Mouse (Mus musculus): ENCODE data around the gene Gm10974. TPM values are rescaled to one million over a fixed set of nuclear protein-coding genes. Genes with fewer than 3 reads are reported as not detected.
A peak's percentile ranks its signal among the peaks of the same experiment; 100 is the strongest.

The Gm10974 gene
- polyA plus RNA-seq, 1 experiment, result not detected

- H3K4me3 ChIP-seq (ENCODE audit: insufficient read depth, low read depth, low read length), result no peak overlapping the region
- peaks cover 8% of the 10 kb centered on the region; the same call in 1 of the 2 replicates for H3K4me1 ChIP-seq (ENCODE audit: control insufficient read depth, insufficient read depth, insufficient read length, low read length)
- H3K27ac ChIP-seq (replicated peaks; ENCODE audit: low read depth, low read length), result no peak overlapping the region
Observed at GRCm38 (mm10) chr7:66346959-66347663, 18.6 kb upstream of the Gm10974 start.

- peaks cover 6% of the 10 kb centered on the region; the same call in 1 of the 2 replicates for H3K4me1 ChIP-seq (ENCODE audit: control insufficient read depth, insufficient read depth, insufficient read length, low read length)
- no peak overlapping the region for H3K27ac ChIP-seq (replicated peaks; ENCODE audit: low read depth, low read length)
Observed at GRCm38 (mm10) chr7:66348588-66348987, 17.1 kb upstream of the Gm10974 start.

GRCm38 (mm10) chr7:66349670-66350069 lies 16.0 kb upstream of the Gm10974 start:
- peaks cover 3% of the 10 kb centered on the region; the same call in 1 of the 2 replicates for H3K4me1 ChIP-seq (ENCODE audit: control insufficient read depth, insufficient read depth, insufficient read length, low read length)
- no peak overlapping the region for H3K27ac ChIP-seq (replicated peaks; ENCODE audit: low read depth, low read length)
- H3K4me3 ChIP-seq (ENCODE audit: insufficient read depth, low read depth, low read length), result no peak overlapping the region

More at GRCm38 (mm10) chr7:66348588-66348987, 17.1 kb upstream of the Gm10974 start:
- no peak overlapping the region for H3K4me3 ChIP-seq (ENCODE audit: insufficient read depth, low read depth, low read length)

GRCm38 (mm10) chr7:66351074-66351473 lies 14.6 kb upstream of the Gm10974 start:
- Histone ChIP-seq H3K27ac (replicated peaks; ENCODE audit: low read depth, low read length) (no peak overlapping the region), H3K4me1 (ENCODE audit: control insufficient read depth, insufficient read depth, insufficient read length, low read length) (peaks cover 6% of the 10 kb centered on the region; the same call in 1 of the 2 replicates), H3K4me3 (ENCODE audit: insufficient read depth, low read depth, low read length) (no peak overlapping the region)

- H3K4me1 ChIP-seq (ENCODE audit: control insufficient read depth, insufficient read depth, insufficient read length, low read length), result peaks cover 6% of the 10 kb centered on the region; the same call in 1 of the 2 replicates
- no peak overlapping the region for H3K4me3 ChIP-seq (ENCODE audit: insufficient read depth, low read depth, low read length)
- H3K27ac ChIP-seq (replicated peaks; ENCODE audit: low read depth, low read length), result no peak overlapping the region
Observed at GRCm38 (mm10) chr7:66354911-66355310, 10.8 kb upstream of the Gm10974 start.

GRCm38 (mm10) chr7:66355791-66356522 lies 9.7 kb upstream of the Gm10974 start:
- Histone ChIP-seq H3K4me1 (ENCODE audit: control insufficient read depth, insufficient read depth, insufficient read length, low read length) (0 out of 2 replicates have a peak, but pooled peaks cover 6% of the 10 kb centered on the region), H3K4me3 (ENCODE audit: insufficient read depth, low read depth, low read length) (no peak overlapping the region), H3K27ac (replicated peaks; ENCODE audit: low read depth, low read length) (no peak overlapping the region)

GRCm38 (mm10) chr7:66358461-66358860 lies 7.2 kb upstream of the Gm10974 start:
- Histone ChIP-seq H3K4me3 (ENCODE audit: insufficient read depth, low read depth, low read length) (no peak overlapping the region), H3K27ac (replicated peaks; ENCODE audit: low read depth, low read length) (no peak overlapping the region), H3K4me1 (ENCODE audit: control insufficient read depth, insufficient read depth, insufficient read length, low read length) (0 out of 2 replicates have a peak, but pooled peaks cover 6% of the 10 kb centered on the region)

- Histone ChIP-seq H3K4me1 (ENCODE audit: control insufficient read depth, insufficient read depth, insufficient read length, low read length) (0 out of 2 replicates have a peak, but pooled peaks cover 6% of the 10 kb centered on the region), H3K27ac (replicated peaks; ENCODE audit: low read depth, low read length) (no peak overlapping the region), H3K4me3 (ENCODE audit: insufficient read depth, low read depth, low read length) (no peak overlapping the region)
Observed at GRCm38 (mm10) chr7:66359044-66359443, 6.7 kb upstream of the Gm10974 start.

- no peak overlapping the region for H3K27ac ChIP-seq (replicated peaks; ENCODE audit: low read depth, low read length)
- peaks cover 2% of the 10 kb centered on the region; the same call in 1 of the 2 replicates for H3K4me1 ChIP-seq (ENCODE audit: control insufficient read depth, insufficient read depth, insufficient read length, low read length)
- no peak overlapping the region for H3K4me3 ChIP-seq (ENCODE audit: insufficient read depth, low read depth, low read length)
Observed at GRCm38 (mm10) chr7:66364491-66364890, 1.2 kb upstream of the Gm10974 start.

- peaks cover 6% of the 10 kb centered on the region; the same call in 1 of the 2 replicates for H3K4me1 ChIP-seq (ENCODE audit: control insufficient read depth, insufficient read depth, insufficient read length, low read length)
- H3K4me3 ChIP-seq (ENCODE audit: insufficient read depth, low read depth, low read length), result no peak overlapping the region
- 0 out of 2 replicates have a peak overlapping the region, but pooled peaks have one; percentile 7 for H3K27ac ChIP-seq (replicated peaks; ENCODE audit: low read depth, low read length)
Observed at GRCm38 (mm10) chr7:66365411-66365810, 294 bp upstream of the Gm10974 start.

GRCm38 (mm10) chr7:66369071-66369933 lies 3.6 kb downstream of the Gm10974 start:
- Histone ChIP-seq H3K27ac (replicated peaks; ENCODE audit: low read depth, low read length) (peak overlapping the region; percentile 34; the same call in 1 of the 2 replicates), H3K4me1 (ENCODE audit: control insufficient read depth, insufficient read depth, insufficient read length, low read length) (peaks cover 6% of the 10 kb centered on the region; the same call in 1 of the 2 replicates), H3K4me3 (ENCODE audit: insufficient read depth, low read depth, low read length) (no peak overlapping the region)

GRCm38 (mm10) chr7:66369934-66370445 lies 4.3 kb downstream of the Gm10974 start:
- H3K27ac ChIP-seq (replicated peaks; ENCODE audit: low read depth, low read length), result 0 out of 2 replicates have a peak overlapping the region, but pooled peaks have one; percentile 5
- no peak overlapping the region for H3K4me3 ChIP-seq (ENCODE audit: insufficient read depth, low read depth, low read length)
- H3K4me1 ChIP-seq (ENCODE audit: control insufficient read depth, insufficient read depth, insufficient read length, low read length), result peaks cover 6% of the 10 kb centered on the region; the same call in 1 of the 2 replicates

GRCm38 (mm10) chr7:66370970-66371369 lies 5.3 kb downstream of the Gm10974 start:
- Histone ChIP-seq H3K4me1 (ENCODE audit: control insufficient read depth, insufficient read depth, insufficient read length, low read length) (peaks cover 6% of the 10 kb centered on the region; the same call in 1 of the 2 replicates), H3K27ac (replicated peaks; ENCODE audit: low read depth, low read length) (no peak overlapping the region), H3K4me3 (ENCODE audit: insufficient read depth, low read depth, low read length) (no peak overlapping the region)

GRCm38 (mm10) chr7:66373391-66373790 lies 7.7 kb downstream of the Gm10974 start:
- Histone ChIP-seq H3K4me1 (ENCODE audit: control insufficient read depth, insufficient read depth, insufficient read length, low read length) (peaks cover 6% of the 10 kb centered on the region; the same call in 1 of the 2 replicates), H3K4me3 (ENCODE audit: insufficient read depth, low read depth, low read length) (no peak overlapping the region), H3K27ac (replicated peaks; ENCODE audit: low read depth, low read length) (no peak overlapping the region)

Data from brown adipose tissue, adult 24 weeks (tissue).